Mouse (Mus musculus): ENCODE data around the gene Olfr1177-ps.

The Olfr1177-ps gene

GRCm38 (mm10) chr2:88346392-88346791 lies at the start of gene Olfr1177-ps:
Gene Olfr1177-ps, minus strand, starts transcription at chr2:88346492.
- DNase-seq = no peak

- no peak for DNase-seq
Observed at GRCm38 (mm10) chr2:88386762-88387161, 40.5 kb upstream of the Olfr1177-ps start, which contains the start of gene Olfr1178. Gene Olfr1178, plus strand, starts transcription at chr2:88387062.

GRCm38 (mm10) chr2:88356304-88356703 lies 10.0 kb upstream of the Olfr1177-ps start:
- DNase-seq = no peak

- no peak for DNase-seq
Observed at GRCm38 (mm10) chr2:88336421-88336820, 9.9 kb downstream of the Olfr1177-ps start, which contains the start of gene Olfr1176. Gene Olfr1176, plus strand, starts transcription at chr2:88336721.

GRCm38 (mm10) chr2:88327115-88327514 lies 19.2 kb downstream of the Olfr1177-ps start, which contains the start of gene Olfr1175-ps:
Gene Olfr1175-ps, minus strand, starts transcription at chr2:88327215.
- no peak for DNase-seq

GRCm38 (mm10) chr2:88315035-88315434 lies 31.3 kb downstream of the Olfr1177-ps start, which contains the start of gene Olfr1174-ps:
Gene Olfr1174-ps, minus strand, starts transcription at chr2:88315135.
- DNase-seq = no peak

All from lung, postnatal 4 days (tissue).